Mouse (Mus musculus) kidney, adult 2 months (tissue): ENCODE results near the gene 4930444G20Rik.

Experiments
- CTCF ChIP-seq: fragments of 200-500 bp; conservative IDR thresholded peaks from 2 replicates; pipeline ENCODE4 v1.5.1; 2011; ENCODE audit warnings: low read depth, mild to moderate bottlenecking, control low read depth, low read length, moderate library complexity, mixed read lengths; ENCODE audit not compliant: insufficient read depth, insufficient read length
- POLR2A ChIP-seq: fragments of 200-500 bp; IDR thresholded peaks from one replicate; pipeline ENCODE4 v1.6.1; 2011; ENCODE audit warnings: low read depth, low read length, control low read depth

DNA sequence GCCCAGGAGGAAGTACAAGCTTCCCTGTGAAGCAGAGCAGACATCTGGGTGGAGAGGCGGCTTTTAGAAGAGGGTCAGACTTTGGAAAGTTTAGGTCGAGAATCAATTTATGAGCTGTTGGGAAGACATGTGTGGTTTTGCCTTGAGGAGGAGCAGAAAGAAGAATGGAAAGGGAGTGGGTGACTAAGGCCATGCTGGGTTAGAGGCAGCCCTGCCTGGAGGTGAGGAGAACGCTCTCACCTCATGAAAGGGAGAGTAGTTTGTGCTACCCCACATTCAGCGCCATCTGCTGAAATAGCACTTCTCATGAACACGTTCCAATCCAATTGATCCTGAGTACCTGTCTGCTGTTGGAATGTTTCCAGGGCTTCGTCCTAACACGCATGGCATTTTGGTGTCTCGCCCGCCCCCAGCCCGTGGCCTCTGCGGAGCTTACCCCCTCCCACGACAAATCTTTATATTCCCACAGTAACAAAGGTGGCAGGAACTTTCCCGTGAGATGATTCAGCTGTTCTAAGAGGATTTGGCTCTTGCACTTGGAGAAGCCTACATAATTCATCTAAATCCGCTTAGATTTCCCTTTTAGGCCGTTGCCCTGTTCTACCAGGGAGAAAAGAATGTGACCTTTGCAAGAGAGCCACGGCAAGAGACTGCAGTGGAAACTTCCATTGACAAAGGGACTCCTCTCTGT is 50.3 kb downstream of the 4930444G20Rik start:
- TF ChIP-seq CTCF (no peak), POLR2A (no peak)
